Mouse (Mus musculus) heart, embryonic 11.5 days (tissue): ENCODE results near the gene Efcab1. TPM values are rescaled to one million over a fixed set of nuclear protein-coding genes. Genes with fewer than 3 reads are reported as not detected.
"Not testable (repeated sequence)": the region's sequence is repeated elsewhere in the genome, so short reads cannot be mapped to it uniquely, and the experiment has no call there.

Experiments
- ATAC-seq: fragments of 200-750 bp; cut with Nextera tagmentation; replicated peaks from 2 replicates; pipeline ENCODE4 v1.8.0; 2017; ENCODE audit warnings: moderate library complexity; ENCODE audit not compliant: insufficient number of reproducible peaks, low FRiP score, low TSS enrichment
- H3K27ac ChIP-seq: fragments of 300-500 bp; sonication (generic); 2 replicates; pipeline ENCODE4 v1.5.1; 2014; ENCODE audit warnings: mild to moderate bottlenecking, low read depth, low read length
- H3K27me3 ChIP-seq: fragments of 300-500 bp; sonication (generic); 2 replicates; pipeline ENCODE4 v1.6.1; 2014; ENCODE audit warnings: mild to moderate bottlenecking, low read length, mixed read lengths; ENCODE audit not compliant: control insufficient read depth, insufficient read depth
- H3K36me3 ChIP-seq: fragments of 300-500 bp; sonication (generic); 2 replicates; pipeline ENCODE4 v1.6.1; 2014; ENCODE audit warnings: mild to moderate bottlenecking, low read length, moderate library complexity, mixed read lengths; ENCODE audit not compliant: control insufficient read depth, insufficient read depth
- H3K4me1 ChIP-seq: fragments of 300-500 bp; sonication (generic); 2 replicates; pipeline ENCODE4 v1.6.1; 2014; ENCODE audit warnings: low read length; ENCODE audit not compliant: control insufficient read depth, insufficient read depth
- H3K4me2 ChIP-seq: fragments of 300-500 bp; sonication (generic); 2 replicates; pipeline ENCODE4 v1.6.1; 2014; ENCODE audit warnings: mild to moderate bottlenecking, moderate library complexity
- H3K4me3 ChIP-seq: fragments of 300-500 bp; sonication (generic); 2 replicates; pipeline ENCODE4 v1.5.1; 2014; ENCODE audit warnings: low read depth, low read length
- H3K9ac ChIP-seq: fragments of 300-500 bp; sonication (generic); 2 replicates; pipeline ENCODE4 v1.6.1; 2014; ENCODE audit warnings: mild to moderate bottlenecking, low read depth, low read length, moderate library complexity
- H3K9me3 ChIP-seq: fragments of 300-500 bp; sonication (generic); replicated peaks from 2 replicates; pipeline ENCODE4 v1.6.1; 2016; ENCODE audit warnings: low read length; ENCODE audit not compliant: control insufficient read depth
- WGBS: fragments of 180-500 bp; shearing (Covaris S2); extraction: QIAGEN DNeasy Blood & Tissue Kit; methylation state at CpG from one replicate; pipeline ENCODE4 v1.1.7; 2014; ENCODE audit not compliant: insufficient replicate concordance; 5-methylcytosine and 5-hydroxymethylcytosine counted together
- polyA plus RNA-seq: library from polyadenylated mRNA; unstranded; fragments of >200 nt; fragmentation: Nextera tagmentation; extraction: Ambion mirVana; gene quantifications from 2 replicates; pipeline ENCODE4 v1.2.1, GENCODE M21; 2014

Efcab1 gene
- polyA plus RNA-seq, 1 experiment from 2014 or later = 3.6 TPM

DNA sequence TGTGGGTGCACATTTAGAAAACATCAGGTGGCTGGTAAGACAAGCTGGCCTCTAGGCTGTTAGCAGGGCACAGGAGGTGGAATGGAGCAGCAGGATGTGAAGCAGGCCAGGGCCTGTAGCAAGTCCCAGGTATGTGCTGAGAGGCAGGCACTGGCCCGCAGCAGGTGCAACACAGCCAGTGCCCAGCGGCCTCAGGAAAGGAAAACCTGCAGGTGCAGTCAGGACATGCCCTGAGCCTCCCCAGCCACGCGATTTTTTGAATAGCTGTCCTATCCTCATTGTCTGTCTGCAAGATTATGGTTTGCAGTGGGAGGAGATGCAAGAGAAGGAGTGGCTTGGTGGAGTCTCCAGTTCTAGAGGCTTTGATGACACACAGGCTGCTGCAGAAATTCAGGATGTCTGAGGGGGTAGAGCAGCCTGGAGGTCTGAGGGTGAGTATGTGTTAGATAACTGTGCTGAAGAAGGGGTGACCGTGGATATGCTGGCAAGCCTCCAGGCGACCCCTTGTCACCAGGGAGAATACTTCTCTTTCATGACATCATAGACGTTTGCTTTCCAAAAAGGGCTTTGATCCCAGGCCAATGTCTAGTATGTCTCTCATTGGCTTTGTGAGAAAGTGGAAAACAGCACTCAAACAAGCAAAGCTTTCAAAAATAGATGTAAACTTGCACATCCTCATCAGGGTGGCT, 30.2 kb downstream of the Efcab1 start:
- not testable (repeated sequence) for H3K27ac ChIP-seq, H3K4me3 ChIP-seq, H3K36me3 ChIP-seq, H3K4me2 ChIP-seq, H3K9ac ChIP-seq, ATAC-seq, H3K27me3 ChIP-seq, H3K9me3 ChIP-seq, H3K4me1 ChIP-seq
- WGBS = 48% methylated on average over 7 of the region's 7 CpGs

DNA sequence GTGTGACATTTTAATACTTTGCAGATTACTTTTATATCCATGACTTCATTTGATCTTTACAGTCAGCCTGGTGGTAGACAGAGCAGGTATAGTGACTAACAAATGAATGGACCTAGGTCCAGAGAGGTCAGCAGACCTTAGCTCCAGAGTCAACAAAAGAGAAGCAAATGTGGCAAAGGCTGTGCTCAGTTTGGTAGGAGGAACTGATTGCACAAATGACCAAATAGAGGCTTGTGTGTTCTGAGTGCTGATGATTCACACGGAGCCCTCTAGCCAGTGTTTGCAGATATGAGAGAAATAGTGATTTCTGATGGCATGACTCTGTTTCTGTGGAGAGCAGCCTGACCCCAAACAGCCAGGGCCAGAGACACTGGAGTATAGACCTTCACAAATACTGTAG, 33.1 kb downstream of the Efcab1 start:
- Histone ChIP-seq H3K36me3 (no peaks in the 10 kb centered on the region), H3K9ac (no peak overlapping the region), H3K27ac (no peak overlapping the region), H3K27me3 (peaks cover 2% of the 10 kb centered on the region; the same call in 1 of the 2 replicates), H3K4me1 (no peaks in the 10 kb centered on the region), H3K9me3 (no peaks in the 10 kb centered on the region), H3K4me2 (no peak overlapping the region), H3K4me3 (no peak overlapping the region)
- no peak for ATAC-seq
- 60% methylated on average over 1 of the region's 1 CpGs for WGBS

DNA sequence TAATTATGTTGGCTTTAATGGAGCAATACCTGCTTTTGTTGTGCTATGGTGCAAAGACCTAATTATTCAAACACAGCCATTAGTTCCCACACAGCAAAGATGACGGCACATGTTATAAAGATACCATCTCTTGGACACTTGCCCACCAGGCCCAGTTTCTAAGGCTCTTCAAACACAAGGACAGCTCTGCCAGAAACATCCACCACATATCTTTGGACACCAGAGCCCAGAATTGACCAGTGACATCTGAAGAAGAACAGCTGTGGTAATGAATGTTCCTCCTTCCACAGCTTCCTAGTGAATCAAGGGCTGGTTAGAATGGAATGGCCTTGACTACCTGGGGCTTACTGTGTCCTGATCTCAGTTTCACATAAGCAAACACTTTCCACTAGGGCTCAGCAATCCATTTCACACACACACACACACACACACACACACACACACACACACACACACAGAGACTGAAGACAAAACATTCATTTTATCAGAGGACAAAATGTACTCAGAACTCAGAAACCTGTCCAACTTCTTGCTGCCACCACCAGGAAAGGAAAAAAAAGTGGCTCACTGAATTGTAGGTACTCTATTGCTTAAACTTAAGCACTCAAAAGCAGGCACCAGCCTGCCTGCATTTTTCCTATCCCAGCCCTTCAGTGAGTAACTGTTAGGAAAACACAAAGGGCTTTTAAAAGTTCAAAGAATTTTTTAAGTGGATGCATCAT, 33.7 kb downstream of the Efcab1 start:
- Histone ChIP-seq H3K9ac (no peak overlapping the region), H3K4me1 (no peaks in the 10 kb centered on the region), H3K4me2 (no peak overlapping the region), H3K36me3 (no peaks in the 10 kb centered on the region), H3K27ac (no peak overlapping the region), H3K9me3 (no peaks in the 10 kb centered on the region), H3K27me3 (peaks cover 2% of the 10 kb centered on the region; the same call in 1 of the 2 replicates), H3K4me3 (no peak overlapping the region)
- WGBS = 22% methylated on average over 1 of the region's 1 CpGs
- no peak for ATAC-seq

DNA sequence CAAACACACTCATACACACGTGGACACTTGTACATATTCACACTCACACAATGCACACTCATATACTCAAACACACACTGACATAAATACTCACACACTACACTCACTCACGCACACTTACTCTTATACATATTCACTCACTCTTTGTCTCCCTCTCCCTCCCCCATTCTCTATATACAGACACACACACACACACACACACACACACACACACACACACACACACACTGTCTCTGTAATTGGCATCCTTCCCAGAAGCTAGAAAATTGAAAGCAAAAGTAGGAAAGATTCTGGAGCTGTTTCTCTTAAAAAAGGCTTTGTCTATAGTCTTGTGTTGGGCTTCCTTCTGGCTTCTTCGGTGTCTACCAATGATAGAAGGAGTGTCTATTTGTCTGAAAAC, 34.5 kb downstream of the Efcab1 start:
- no peak overlapping the region for H3K27ac ChIP-seq
- ATAC-seq = no peak
- WGBS = 66% methylated on average over 3 of the region's 3 CpGs

DNA sequence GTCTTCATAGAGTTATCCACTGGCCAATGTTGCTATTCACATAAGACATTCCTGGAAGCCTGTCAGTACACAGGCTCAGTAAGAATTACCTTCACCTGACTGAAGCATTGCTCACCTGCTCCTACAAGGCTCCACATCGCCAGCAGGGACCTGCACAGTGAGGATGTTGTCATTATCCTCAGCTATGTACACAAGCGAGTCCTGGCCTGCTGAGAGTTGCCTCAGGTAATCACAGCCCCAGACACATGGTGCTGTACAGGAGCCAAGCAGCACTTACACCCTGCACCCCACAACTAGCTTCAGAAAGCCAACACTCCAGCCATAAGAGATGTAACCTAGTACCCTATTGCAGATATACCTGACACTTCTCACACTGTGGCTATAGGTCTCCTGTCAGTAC, 37.1 kb downstream of the Efcab1 start:
- no peak for ATAC-seq
- Histone ChIP-seq H3K9ac (no peak overlapping the region), H3K9me3 (no peaks in the 10 kb centered on the region), H3K36me3 (no peaks in the 10 kb centered on the region), H3K4me3 (no peak overlapping the region), H3K4me2 (no peak overlapping the region), H3K4me1 (no peaks in the 10 kb centered on the region), H3K27me3 (peaks cover 2% of the 10 kb centered on the region; the same call in 1 of the 2 replicates), H3K27ac (no peak overlapping the region)
- 73% methylated on average over 2 of the region's 2 CpGs for WGBS

More for the DNA sequence above, 34.5 kb downstream of the Efcab1 start:
- H3K27me3 ChIP-seq = peaks cover 2% of the 10 kb centered on the region; the same call in 1 of the 2 replicates
- H3K4me1 ChIP-seq = no peaks in the 10 kb centered on the region
- H3K4me2 ChIP-seq = no peak overlapping the region
- H3K4me3 ChIP-seq = no peak overlapping the region
- no peak overlapping the region for H3K9ac ChIP-seq
- no peaks in the 10 kb centered on the region for H3K9me3 ChIP-seq
- H3K36me3 ChIP-seq = no peaks in the 10 kb centered on the region

DNA sequence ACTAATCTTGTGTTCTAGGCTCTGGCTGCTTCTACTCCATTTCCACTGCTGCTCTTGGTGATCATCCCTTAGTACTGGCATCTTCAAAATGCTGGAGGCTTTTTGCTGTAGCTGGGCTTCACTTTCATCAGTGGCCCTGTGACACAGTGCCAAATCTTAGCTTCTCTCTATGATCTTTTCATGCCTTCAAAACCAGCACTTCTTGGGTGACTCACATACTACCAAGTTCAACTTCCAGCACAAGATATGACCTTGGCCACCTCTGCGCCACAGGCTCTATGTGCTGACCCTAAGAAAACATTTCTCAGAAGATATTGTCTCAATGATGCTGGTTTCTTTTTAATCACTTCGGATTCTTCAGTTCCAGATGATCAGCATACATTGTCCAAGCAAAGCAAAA, 41.2 kb downstream of the Efcab1 start:
- H3K27me3 ChIP-seq, H3K9ac ChIP-seq, H3K36me3 ChIP-seq, H3K4me2 ChIP-seq, H3K27ac ChIP-seq, H3K4me1 ChIP-seq, H3K9me3 ChIP-seq, ATAC-seq, H3K4me3 ChIP-seq: not testable (repeated sequence)
- WGBS = 79% methylated on average over 2 of the region's 2 CpGs

DNA sequence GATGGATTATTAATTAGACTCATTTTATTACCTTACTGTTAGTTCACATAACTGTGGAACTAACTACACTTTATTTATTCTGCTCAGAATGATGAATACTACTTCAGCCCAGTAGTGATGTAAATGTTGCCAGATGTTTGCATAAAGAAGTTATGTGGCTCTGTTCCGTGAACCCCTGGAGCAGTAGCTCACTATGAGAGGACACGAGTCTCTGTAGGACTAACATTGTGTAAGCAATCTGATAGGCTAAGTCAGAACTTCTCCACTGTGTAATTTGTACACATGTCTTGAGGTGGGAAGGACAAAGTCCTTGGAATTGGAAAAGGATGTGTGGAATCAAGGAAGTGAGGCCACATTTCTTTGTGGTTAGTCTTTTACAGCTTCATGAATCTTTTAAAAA, 45.5 kb downstream of the Efcab1 start:
- no peak overlapping the region for H3K4me3 ChIP-seq
- no peak for ATAC-seq
- no peaks in the 10 kb centered on the region for H3K36me3 ChIP-seq
- H3K27me3 ChIP-seq = peaks cover 6% of the 10 kb centered on the region; the same call in 1 of the 2 replicates
- no peak overlapping the region for H3K9ac ChIP-seq
- no peaks in the 10 kb centered on the region for H3K9me3 ChIP-seq
- H3K27ac ChIP-seq = no peak overlapping the region
- no peak overlapping the region for H3K4me2 ChIP-seq
- 62% methylated on average over 2 of the region's 2 CpGs for WGBS
- no peaks in the 10 kb centered on the region for H3K4me1 ChIP-seq

DNA sequence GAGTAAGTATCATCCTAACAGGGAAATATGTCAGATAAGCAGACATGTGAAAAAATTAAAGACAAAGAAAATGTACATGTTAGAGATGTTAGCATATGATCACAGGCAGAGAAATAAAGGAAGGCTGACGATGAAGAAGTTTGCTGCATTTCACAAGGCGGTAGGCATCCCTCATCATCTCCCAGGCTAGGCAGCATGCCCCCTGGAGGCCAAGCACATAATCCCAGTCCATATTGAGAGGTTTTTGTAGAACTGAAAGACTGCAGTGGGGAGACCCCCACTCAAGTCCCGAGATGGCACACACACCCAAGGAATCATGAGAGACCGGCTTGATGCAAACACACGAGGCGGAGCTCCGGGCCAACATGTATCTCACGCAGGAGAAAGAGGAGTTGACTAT, 53.3 kb downstream of the Efcab1 start:
- Histone ChIP-seq H3K36me3 (no peaks in the 10 kb centered on the region), H3K4me2 (no peak overlapping the region), H3K4me1 (no peaks in the 10 kb centered on the region), H3K27ac (no peak overlapping the region), H3K27me3 (no peaks in the 10 kb centered on the region), H3K4me3 (no peak overlapping the region), H3K9me3 (no peaks in the 10 kb centered on the region), H3K9ac (no peak overlapping the region)
- WGBS = 83% methylated on average over 8 of the region's 8 CpGs
- no peak for ATAC-seq

DNA sequence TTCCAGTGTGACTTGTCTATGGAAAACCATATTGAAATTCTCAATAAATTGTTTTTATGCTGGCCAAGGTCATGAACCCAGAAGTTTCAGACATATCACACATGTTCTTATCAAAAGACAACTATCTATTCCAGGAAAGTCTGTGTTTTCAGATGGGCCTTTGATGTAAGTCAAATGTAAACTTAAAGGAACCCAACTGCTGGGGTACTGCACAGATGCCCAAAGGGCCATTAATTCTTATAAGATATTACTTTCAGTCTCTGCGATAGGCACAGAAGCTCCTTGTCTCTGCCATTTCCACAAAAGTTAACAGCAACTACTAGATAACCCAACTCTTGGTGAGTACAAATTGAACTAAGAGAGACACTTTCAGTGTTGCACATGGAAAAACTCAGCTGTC, 67.3 kb downstream of the Efcab1 start:
- Histone ChIP-seq H3K9ac (no peak overlapping the region), H3K4me2 (no peak overlapping the region), H3K36me3 (no peaks in the 10 kb centered on the region), H3K9me3 (no peaks in the 10 kb centered on the region), H3K4me3 (no peak overlapping the region), H3K27ac (no peak overlapping the region), H3K27me3 (no peaks in the 10 kb centered on the region), H3K4me1 (no peaks in the 10 kb centered on the region)
- no peak for ATAC-seq
- WGBS = 48% methylated on average over 1 of the region's 1 CpGs
